Mouse (Mus musculus): ENCODE measurements around the gene Tmem56. TPM values are rescaled to one million over a fixed set of nuclear protein-coding genes. Genes with fewer than 3 reads are reported as not detected.

Tmem56 gene
- polyA plus RNA-seq, 1 experiment = 1.7 TPM

GRCm38 (mm10) chr3:121250048-121250447 is 32.9 kb downstream of the Tmem56 start:
- DNase-seq (ENCODE audit: low read depth, low spot score) = no peak
- WGBS = 82% methylated on average over 9 of the region's 9 CpGs

DNA sequence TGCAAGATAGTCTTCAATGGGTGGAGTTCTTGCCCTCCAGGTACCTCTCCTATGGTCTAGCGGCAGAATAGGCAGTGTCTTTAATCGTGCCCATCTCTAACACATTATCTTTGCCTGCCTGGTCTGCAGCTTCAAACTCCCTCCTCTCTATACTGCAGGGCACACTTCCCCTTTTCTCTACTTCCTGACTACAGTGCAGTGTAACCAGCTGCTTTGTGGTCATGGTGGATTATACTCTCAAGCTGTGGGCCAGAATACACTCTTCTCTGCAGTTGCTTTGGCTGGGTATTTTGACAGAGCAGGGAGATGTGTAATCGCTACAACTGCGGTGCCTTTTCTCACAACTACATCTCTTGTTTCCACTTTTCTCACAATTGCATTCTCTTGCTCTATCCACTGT is 40.0 kb downstream of the Tmem56 start:
- no peak for DNase-seq (ENCODE audit: low read depth, low spot score)
- WGBS = 80% methylated on average over 4 of the region's 4 CpGs

- 71% methylated on average over 9 of the region's 9 CpGs for WGBS
These were observed 40.6 kb downstream of the Tmem56 start for GRCm38 (mm10) chr3:121242111-121242936.

GRCm38 (mm10) chr3:121240362-121241040 is 42.4 kb downstream of the Tmem56 start:
- DNase-seq (ENCODE audit: low read depth, low spot score) = no peak
- 62% methylated on average over 8 of the region's 8 CpGs for WGBS

More at GRCm38 (mm10) chr3:121242111-121242936, 40.6 kb downstream of the Tmem56 start:
- DNase-seq (ENCODE audit: low read depth, low spot score) = no peak

- 81% methylated on average over 8 of the region's 8 CpGs for WGBS
- no peak for DNase-seq (ENCODE audit: low read depth, low spot score)
These were observed 43.8 kb downstream of the Tmem56 start for GRCm38 (mm10) chr3:121239096-121239495.

GRCm38 (mm10) chr3:121224763-121225162 is 58.1 kb downstream of the Tmem56 start:
- DNase-seq (ENCODE audit: low read depth, low spot score) = no peak
- WGBS = 85% methylated on average over 8 of the region's 8 CpGs

- WGBS = 92% methylated on average over 6 of the region's 6 CpGs
- no peak for DNase-seq (ENCODE audit: low read depth, low spot score)
These were observed 58.7 kb downstream of the Tmem56 start for GRCm38 (mm10) chr3:121224185-121224584.

GRCm38 (mm10) chr3:121221987-121222386 is 60.9 kb downstream of the Tmem56 start:
- DNase-seq (ENCODE audit: low read depth, low spot score) = no peak
- WGBS = 79% methylated on average over 7 of the region's 7 CpGs

- WGBS = 86% methylated on average over 6 of the region's 6 CpGs
- DNase-seq (ENCODE audit: low read depth, low spot score) = no peak
These were observed 65.9 kb downstream of the Tmem56 start for GRCm38 (mm10) chr3:121217011-121217410.

- WGBS = 75% methylated on average over 3 of the region's 3 CpGs
- no peak for DNase-seq (ENCODE audit: low read depth, low spot score)
These were observed 69.4 kb downstream of the Tmem56 start for GRCm38 (mm10) chr3:121213501-121213900.

DNA sequence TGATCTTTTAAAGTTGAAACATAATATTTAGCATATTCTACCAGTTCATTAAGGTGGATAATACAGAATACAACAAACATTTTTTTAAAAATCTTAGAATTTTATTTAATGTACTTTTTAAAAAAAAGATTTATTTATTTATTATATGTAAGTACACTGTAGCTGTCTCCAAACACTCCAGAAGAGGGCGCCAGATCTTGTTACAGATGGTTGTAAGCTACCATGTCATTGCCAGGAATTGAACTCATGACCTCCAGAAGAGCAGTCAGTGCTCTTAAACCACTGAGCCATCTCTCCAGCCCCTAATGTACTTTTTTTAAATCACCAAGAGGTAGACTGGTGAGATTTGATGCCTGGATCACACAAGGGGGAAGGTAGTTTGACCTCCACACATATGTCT is 70.7 kb downstream of the Tmem56 start:
- DNase-seq (ENCODE audit: low read depth, low spot score) = no peak
- WGBS = 57% methylated on average over 1 of the region's 1 CpGs

- WGBS = 93% methylated on average over 5 of the region's 5 CpGs
- no peak for DNase-seq (ENCODE audit: low read depth, low spot score)
These were observed 73.9 kb downstream of the Tmem56 start for GRCm38 (mm10) chr3:121208994-121209393.

- 89% methylated on average over 19 of the region's 19 CpGs for WGBS
These were observed 76.6 kb downstream of the Tmem56 start for GRCm38 (mm10) chr3:121206202-121206882.

GRCm38 (mm10) chr3:121202638-121203037 is 80.3 kb downstream of the Tmem56 start:
- WGBS = 84% methylated on average over 2 of the region's 2 CpGs
- DNase-seq (ENCODE audit: low read depth, low spot score) = no peak

More at GRCm38 (mm10) chr3:121206202-121206882, 76.6 kb downstream of the Tmem56 start:
- DNase-seq (ENCODE audit: low read depth, low spot score) = no peak

DNA sequence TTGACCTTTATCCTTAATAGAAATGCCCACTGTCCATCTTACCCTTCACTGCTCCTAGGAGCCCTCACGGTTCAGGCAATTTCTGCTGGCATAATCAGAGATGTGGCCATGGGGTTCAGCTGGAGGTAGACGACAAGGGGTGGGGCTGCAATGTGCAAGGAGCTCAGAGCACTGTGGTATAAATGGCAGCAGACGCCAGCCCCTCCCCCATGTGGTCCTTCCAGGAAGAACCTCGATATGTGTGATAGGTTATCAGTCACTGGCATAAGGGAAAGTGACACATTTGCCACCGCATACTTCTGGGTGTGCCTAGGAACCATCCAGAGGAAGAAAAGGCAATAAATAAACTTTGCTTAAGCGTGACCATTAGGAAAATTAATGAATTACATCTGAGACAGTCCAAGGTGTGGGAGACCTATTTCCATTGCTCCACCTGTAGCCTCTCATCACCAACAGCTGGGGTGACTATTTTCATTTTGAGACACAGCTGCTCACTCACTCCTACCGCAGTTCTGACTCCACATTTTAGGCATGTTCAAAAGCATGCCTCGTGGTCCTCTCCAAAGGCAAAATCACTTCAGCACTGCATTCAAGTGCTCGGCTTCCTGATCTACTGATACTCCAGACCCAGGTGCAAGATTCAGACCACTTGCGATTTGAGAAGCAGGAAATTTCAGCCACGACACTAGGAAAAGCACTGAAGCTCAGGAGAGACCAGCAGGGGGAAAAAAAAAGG is 81.7 kb downstream of the Tmem56 start:
- whole genome bisulfite sequencing = 49% methylated on average over 11 of the region's 11 CpGs
- no peak for DNase-seq (ENCODE audit: low read depth, low spot score)

DNA sequence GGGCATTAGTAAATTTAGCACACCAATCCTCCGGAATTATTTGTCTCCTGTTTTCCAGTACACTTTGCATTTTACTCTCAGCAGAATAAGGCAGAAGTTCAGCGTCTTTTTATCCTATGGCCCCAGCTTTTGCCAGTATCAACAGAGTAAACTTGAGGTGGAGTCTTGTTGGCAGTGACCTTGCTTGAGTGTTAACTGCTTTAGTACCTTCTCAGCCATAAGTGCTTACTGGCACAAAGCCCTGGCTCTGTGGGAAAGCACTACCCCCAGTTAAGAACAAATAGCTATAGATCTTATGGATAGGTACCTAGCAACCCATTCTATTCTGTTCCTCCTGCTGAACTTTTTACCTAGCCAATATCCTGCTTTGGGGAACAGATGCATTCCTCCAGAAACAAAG is 93.7 kb downstream of the Tmem56 start:
- no peak for DNase-seq (ENCODE audit: low read depth, low spot score)
- 52% methylated on average over 2 of the region's 2 CpGs for WGBS

DNA sequence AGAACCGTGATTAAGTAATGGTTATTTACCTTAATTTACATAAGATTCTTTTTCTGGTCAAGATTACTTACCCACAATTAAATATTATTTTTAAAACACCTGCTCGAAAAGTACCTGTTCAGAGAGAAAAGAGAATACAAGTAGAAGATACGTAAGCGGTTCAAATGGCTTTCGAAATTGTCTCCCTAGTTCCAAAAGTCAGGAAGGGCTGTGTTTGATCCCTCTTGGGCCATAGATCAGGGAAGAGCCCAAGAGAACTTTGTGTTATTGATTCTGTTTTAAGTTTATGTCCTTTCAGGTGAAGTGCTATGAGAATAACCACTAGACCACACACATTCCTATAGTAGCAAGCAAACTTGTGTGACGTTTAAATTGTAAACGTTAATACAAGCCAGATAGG is 95.4 kb downstream of the Tmem56 start:
- DNase-seq (ENCODE audit: low read depth, low spot score) = no peak
- WGBS = 78% methylated on average over 7 of the region's 7 CpGs

GRCm38 (mm10) chr3:121186925-121187324 is 96.0 kb downstream of the Tmem56 start:
- 17% methylated on average over 3 of the region's 3 CpGs for WGBS
- DNase-seq (ENCODE audit: low read depth, low spot score) = no peak

- no peak for DNase-seq (ENCODE audit: low read depth, low spot score)
- WGBS = 34% methylated on average over 3 of the region's 3 CpGs
These were observed 97.7 kb downstream of the Tmem56 start for GRCm38 (mm10) chr3:121185197-121185596.

DNA sequence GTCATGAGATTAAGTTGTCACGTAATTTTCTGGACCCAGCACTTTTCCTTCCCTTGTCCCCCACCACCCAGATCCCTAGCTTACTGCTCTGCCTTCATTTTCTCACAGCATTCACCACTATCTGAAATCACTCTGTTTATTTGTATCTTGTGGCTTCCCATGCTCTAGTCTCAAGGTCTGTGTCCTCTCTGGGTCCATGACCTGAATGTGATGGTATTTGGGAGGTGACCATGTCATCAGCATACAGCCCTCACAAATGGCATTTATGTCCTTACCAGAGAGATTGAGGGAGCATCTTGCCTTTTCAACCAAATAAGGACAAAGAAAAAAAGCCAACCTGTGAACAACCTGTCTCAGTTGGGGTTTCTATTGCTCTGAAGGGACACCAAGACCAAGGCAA is 106.9 kb downstream of the Tmem56 start:
- 97% methylated on average over 1 of the region's 1 CpGs for WGBS
- no peak for DNase-seq (ENCODE audit: low read depth, low spot score)

All from large intestine, adult 2 months (tissue).